Mouse (Mus musculus): ENCODE data around the gene BC049352. TPM values are rescaled to one million over a fixed set of nuclear protein-coding genes. Genes with fewer than 3 reads are reported as not detected.

Gene BC049352
- total and polyA plus RNA-seq, 3 experiments: not detected

DNA sequence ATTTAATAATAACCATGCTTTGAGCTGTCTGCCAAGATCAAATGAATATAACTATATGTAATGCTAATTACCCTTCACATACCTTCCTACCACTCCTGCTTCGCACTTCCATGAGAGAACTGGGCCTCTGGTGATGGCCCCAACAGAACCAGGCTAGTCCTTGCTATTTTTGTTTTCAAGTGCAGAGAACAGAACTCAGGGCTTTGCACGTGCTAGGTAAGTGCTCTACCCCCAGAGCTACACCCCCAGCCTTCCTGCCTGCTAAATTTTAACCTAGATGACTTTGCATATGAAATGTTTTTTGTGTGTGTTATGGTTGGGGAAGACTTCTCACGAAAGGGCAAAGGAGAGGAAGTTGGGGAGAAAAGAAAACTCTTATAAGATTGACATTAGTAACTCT is 714 bp downstream of the BC049352 start (continued):
- TF ChIP-seq SMC3 (IDR thresholded peaks at IDR 0.05; ENCODE audit: low read depth, low read length) (no peak), TCF12 (IDR thresholded peaks at IDR 0.05; ENCODE audit: low read depth, low read length) (no peak), ZNF384 (IDR thresholded peaks at IDR 0.05; ENCODE audit: low read depth, low read length) (no peak)

DNA sequence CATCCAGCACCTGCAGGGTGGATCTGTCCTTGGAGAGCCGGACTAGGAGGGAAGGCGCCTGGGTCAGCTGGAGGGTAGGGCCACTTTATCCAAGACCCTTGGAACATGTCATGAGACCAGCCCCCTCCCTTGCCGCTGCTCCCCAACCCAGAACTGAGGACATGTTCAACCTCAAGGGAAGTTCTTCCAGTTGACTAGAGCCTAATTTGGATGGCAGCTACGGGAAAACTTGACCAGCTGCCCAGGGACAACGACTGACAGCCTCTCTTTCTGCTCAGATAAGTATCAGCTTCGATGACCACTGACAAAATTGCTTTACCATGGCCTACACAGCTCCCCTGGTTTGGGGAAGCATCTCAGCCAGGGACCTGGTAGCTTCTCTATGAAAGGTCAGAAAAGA is 1.5 kb downstream of the BC049352 start:
- Histone ChIP-seq H3K9ac (ENCODE audit: control insufficient read depth, low read depth, low read length, poor library complexity, severe bottlenecking) (no peak overlapping the region), H3K36me3 (ENCODE audit: control insufficient read depth in 1 of 2, insufficient read depth in 2 of 2, low read length in 2 of 2) (no peaks in the 10 kb centered on the region), H3K27me3 (ENCODE audit: control insufficient read depth in 1 of 2, insufficient read depth in 2 of 2, low read length in 2 of 2) (peaks cover 8 to 18% of the 10 kb centered on the region in 2 experiments), H3K9me3 (replicated peaks; ENCODE audit: insufficient read depth, low read length) (no peaks in the 10 kb centered on the region), H3K4me3 (ENCODE audit: control insufficient read depth in 1 of 2, insufficient read depth in 1 of 2, low read depth in 2 of 2, low read length in 2 of 2) (no peak overlapping the region), H3K79me2 (ENCODE audit: control insufficient read depth, insufficient read depth, low read length, poor library complexity) (no peaks in the 10 kb centered on the region), H3K4me1 (ENCODE audit: control insufficient read depth in 1 of 2, insufficient read depth in 2 of 2, low read length in 2 of 2) (no peaks in the 10 kb centered on the region), H3K27ac (ENCODE audit: control insufficient read depth, low read depth, low read length) (no peak overlapping the region)
- TF ChIP-seq EP300 (IDR thresholded peaks at IDR 0.05; ENCODE audit: low read depth in 1 of 2, low read length in 2 of 2) (no peak), ZKSCAN1 (IDR thresholded peaks at IDR 0.05; ENCODE audit: low read depth, low read length) (no peak), SMC3 (IDR thresholded peaks at IDR 0.05; ENCODE audit: low read depth, low read length) (no peak), TCF12 (IDR thresholded peaks at IDR 0.05; ENCODE audit: low read depth, low read length) (no peak), ZNF384 (IDR thresholded peaks at IDR 0.05; ENCODE audit: low read depth, low read length) (no peak), ZMIZ1 (IDR thresholded peaks at IDR 0.05; ENCODE audit: low read depth, low read length) (no peak), MEF2A (IDR thresholded peaks at IDR 0.05; ENCODE audit: extremely low read depth, insufficient replicate concordance, low read depth, low read length, poor library complexity, severe bottlenecking) (no peak), GATA1 (IDR thresholded peaks at IDR 0.05; ENCODE audit: low read depth, low read length) (no peak), GABPA (IDR thresholded peaks at IDR 0.05; ENCODE audit: low read depth, low read length) (no peak), UBTF (IDR thresholded peaks at IDR 0.05; ENCODE audit: borderline replicate concordance, insufficient read depth, low read depth, low read length) (no peak), POLR2AphosphoS5 (IDR thresholded peaks at IDR 0.05; ENCODE audit: borderline replicate concordance, low read depth, low read length) (no peak)
- no peak for DNase-seq (ENCODE audit: low read depth, low spot score)

DNA sequence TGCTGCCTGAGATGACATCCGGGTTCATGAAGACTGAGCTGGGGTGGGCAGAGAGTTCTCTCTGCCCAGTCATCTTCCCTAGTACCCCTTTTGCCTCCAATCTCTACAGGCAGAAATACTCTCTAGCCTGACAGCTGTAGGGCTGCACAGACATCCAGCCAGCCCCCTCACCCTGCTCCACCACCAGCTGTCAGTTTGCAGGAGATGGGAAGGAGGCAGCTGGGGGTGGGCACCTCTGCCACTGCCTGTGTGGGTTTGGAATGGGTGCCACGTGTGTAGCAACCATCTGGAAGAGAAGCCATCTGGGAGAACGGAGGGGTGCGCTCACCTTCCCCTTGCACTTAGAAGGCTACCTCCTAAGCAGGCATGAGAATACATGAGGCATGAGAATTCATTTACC is 3.4 kb downstream of the BC049352 start:
- Histone ChIP-seq H3K4me1 (ENCODE audit: control insufficient read depth in 1 of 2, insufficient read depth in 2 of 2, low read length in 2 of 2) (no peaks in the 10 kb centered on the region), H3K27me3 (ENCODE audit: control insufficient read depth in 1 of 2, insufficient read depth in 2 of 2, low read length in 2 of 2) (peaks cover 20% of the 10 kb centered on the region in 2 experiments), H3K79me2 (ENCODE audit: control insufficient read depth, insufficient read depth, low read length, poor library complexity) (no peaks in the 10 kb centered on the region), H3K27ac (ENCODE audit: control insufficient read depth, low read depth, low read length) (no peak overlapping the region), H3K4me3 (ENCODE audit: control insufficient read depth in 1 of 2, insufficient read depth in 1 of 2, low read depth in 2 of 2, low read length in 2 of 2) (no peak overlapping the region), H3K9ac (ENCODE audit: control insufficient read depth, low read depth, low read length, poor library complexity, severe bottlenecking) (no peak overlapping the region), H3K36me3 (ENCODE audit: control insufficient read depth in 1 of 2, insufficient read depth in 2 of 2, low read length in 2 of 2) (no peaks in the 10 kb centered on the region), H3K9me3 (replicated peaks; ENCODE audit: insufficient read depth, low read length) (no peaks in the 10 kb centered on the region)
- no peak for TF ChIP-seq RCOR1 (IDR thresholded peaks at IDR 0.05; ENCODE audit: low read depth, low read length)
- TF ChIP-seq ZNF384 (IDR thresholded peaks at IDR 0.05; ENCODE audit: low read depth, low read length): no peak
- no peak for TF ChIP-seq GABPA (IDR thresholded peaks at IDR 0.05; ENCODE audit: low read depth, low read length)
- TF ChIP-seq USF1 (IDR thresholded peaks at IDR 0.05; ENCODE audit: low read depth, low read length): no peak
- TF ChIP-seq UBTF (IDR thresholded peaks at IDR 0.05; ENCODE audit: borderline replicate concordance, insufficient read depth, low read depth, low read length): no peak
- TF ChIP-seq MYC (IDR thresholded peaks at IDR 0.05; ENCODE audit: low read depth, low read length): no peak
- TF ChIP-seq NELFE (IDR thresholded peaks at IDR 0.05; ENCODE audit: low read depth, low read length): no peak
- no peak for TF ChIP-seq ZC3H11A (IDR thresholded peaks at IDR 0.05; ENCODE audit: low read depth, low read length)
- no peak for TF ChIP-seq NRF1 (IDR thresholded peaks at IDR 0.05; ENCODE audit: insufficient read depth, low read depth, low read length, poor library complexity, severe bottlenecking)
- TF ChIP-seq GATA1 (IDR thresholded peaks at IDR 0.05; ENCODE audit: low read depth, low read length): no peak
- TF ChIP-seq TCF12 (IDR thresholded peaks at IDR 0.05; ENCODE audit: low read depth, low read length): no peak
- DNase-seq (ENCODE audit: low read depth, low spot score): no peak
